Mouse (Mus musculus) heart, postnatal 0 days (tissue): ENCODE data around the gene F2r. TPM values are rescaled to one million over a fixed set of nuclear protein-coding genes. Genes with fewer than 3 reads are reported as not detected.
A peak's percentile ranks its signal among the peaks of the same experiment; 100 is the strongest.

ENCODE experiments used
- ATAC-seq: fragments of 200-750 bp; cut with Nextera tagmentation; 2 replicates; pipeline ENCODE4 v1.8.0; 2017; ENCODE audit warnings: low read depth, moderate number of reproducible peaks, moderate library complexity; ENCODE audit not compliant: insufficient read depth
- DNase-seq: peaks from one replicate; pipeline ENCODE4 v3.0.0-alpha.2; 2016; ENCODE audit warnings: low spot score
- H3K27ac ChIP-seq: fragments of 300-500 bp; sonication (generic); 2 replicates; pipeline ENCODE4 v1.5.1; 2014; ENCODE audit warnings: low read depth, mild to moderate bottlenecking
- H3K27me3 ChIP-seq: fragments of 300-500 bp; sonication (generic); 2 replicates; pipeline ENCODE4 v1.6.1; 2014; ENCODE audit warnings: low read length, mixed read lengths; ENCODE audit not compliant: control insufficient read depth, insufficient read depth
- H3K36me3 ChIP-seq: fragments of 300-500 bp; sonication (generic); replicated peaks from 2 replicates; pipeline ENCODE4 v1.6.1; 2014; ENCODE audit warnings: low read length, mixed read lengths; ENCODE audit not compliant: control insufficient read depth, insufficient read depth
- H3K4me1 ChIP-seq: fragments of 300-500 bp; sonication (generic); 2 replicates; pipeline ENCODE4 v1.6.1; 2014; ENCODE audit warnings: antibody characterized with exemption; ENCODE audit not compliant: control insufficient read depth, insufficient read depth
- H3K4me2 ChIP-seq: fragments of 300-500 bp; sonication (generic); 2 replicates; pipeline ENCODE4 v1.6.1; 2014; ENCODE audit warnings: low read depth, mild to moderate bottlenecking, low read length, moderate library complexity
- H3K4me3 ChIP-seq: fragments of 300-500 bp; sonication (generic); 2 replicates; pipeline ENCODE4 v1.5.1; 2014; ENCODE audit warnings: low read depth, low read length
- H3K9ac ChIP-seq: fragments of 300-500 bp; sonication (generic); replicated peaks from 2 replicates; pipeline ENCODE4 v1.6.1; 2014; ENCODE audit warnings: low read depth, low read length, mixed read lengths
- H3K9me3 ChIP-seq: fragments of 300-500 bp; sonication (generic); replicated peaks from 2 replicates; pipeline ENCODE4 v1.6.1; 2016; ENCODE audit warnings: low read length; ENCODE audit not compliant: control insufficient read depth
- CTCF ChIP-seq: IDR thresholded peaks from 2 replicates; pipeline ENCODE4 v1.5.1; 2016; ENCODE audit warnings: antibody characterized with exemption, control low read depth, low read depth
- EP300 ChIP-seq: IDR thresholded peaks from 2 replicates; pipeline ENCODE4 v1.6.1; 2016; ENCODE audit warnings: antibody characterized with exemption, low read depth
- WGBS: fragments of 180-500 bp; shearing (Covaris S2); extraction: QIAGEN DNeasy Blood & Tissue Kit; methylation state at CpG from one replicate; pipeline ENCODE4 v1.1.7; 2014; 5-methylcytosine and 5-hydroxymethylcytosine counted together
- polyA plus RNA-seq: library from polyadenylated mRNA; unstranded; fragments of >200 nt; fragmentation: Nextera tagmentation; extraction: Ambion mirVana; gene quantifications from 2 replicates; pipeline ENCODE4 v1.2.1, GENCODE M21; 2015
- total RNA-seq: library from RNA; depleted of rRNA; stranded (reverse); fragments of >200 nt; gene quantifications from 2 replicates; pipeline ENCODE4 v1.2.3, GENCODE M21; 2014; ENCODE audit warnings: low replicate concordance

The F2r gene
- total and polyA plus RNA-seq, 2 experiments from 2014 or later: 63.9 to 105 TPM

- Histone ChIP-seq H3K36me3 (no peaks in the 10 kb centered on the region), H3K27me3 (no peaks in the 10 kb centered on the region), H3K4me3 (no peak overlapping the region), H3K9me3 (no peaks in the 10 kb centered on the region), H3K4me1 (no peaks in the 10 kb centered on the region), H3K27ac (no peak overlapping the region), H3K4me2 (no peak overlapping the region), H3K9ac (no peak overlapping the region)
- WGBS: 50% methylated on average over 5 of the region's 5 CpGs
- ATAC-seq (no peak), DNase-seq (no peak)
- TF ChIP-seq CTCF (no peak), EP300 (no peak)
Measured at GRCm38 (mm10) chr13:95595921-95596320, 22.4 kb downstream of the F2r start.

GRCm38 (mm10) chr13:95595411-95595810 is 22.9 kb downstream of the F2r start:
- no peaks in the 10 kb centered on the region for H3K4me1 ChIP-seq
- H3K27ac ChIP-seq: no peak overlapping the region
- no peak overlapping the region for H3K9ac ChIP-seq
- H3K9me3 ChIP-seq: no peaks in the 10 kb centered on the region
- ATAC-seq: no peak; the same call in 1 of the 2 replicates
- no peak overlapping the region for H3K4me2 ChIP-seq
- no peaks in the 10 kb centered on the region for H3K27me3 ChIP-seq
- TF ChIP-seq CTCF: no peak
- no peak for TF ChIP-seq EP300
- 60% methylated on average over 7 of the region's 7 CpGs for WGBS
- no peak overlapping the region for H3K4me3 ChIP-seq
- H3K36me3 ChIP-seq: no peaks in the 10 kb centered on the region
- peak; percentile 43 for DNase-seq

GRCm38 (mm10) chr13:95592860-95593259 is 25.4 kb downstream of the F2r start:
- H3K36me3 ChIP-seq: no peaks in the 10 kb centered on the region
- H3K4me3 ChIP-seq: no peak overlapping the region
- WGBS: 47% methylated on average over 10 of the region's 10 CpGs
- peaks cover 4% of the 10 kb centered on the region; the same call in 1 of the 2 replicates for H3K4me1 ChIP-seq
- no peak overlapping the region for H3K9ac ChIP-seq
- H3K27me3 ChIP-seq: no peaks in the 10 kb centered on the region
- TF ChIP-seq EP300 (no peak), CTCF (no peak)
- ATAC-seq (no peak), DNase-seq (no peak)
- no peaks in the 10 kb centered on the region for H3K9me3 ChIP-seq
- no peak overlapping the region for H3K27ac ChIP-seq
- no peak overlapping the region for H3K4me2 ChIP-seq

GRCm38 (mm10) chr13:95591606-95592005 is 26.7 kb downstream of the F2r start:
- no peak overlapping the region for H3K4me3 ChIP-seq
- no peak overlapping the region for H3K4me2 ChIP-seq
- H3K4me1 ChIP-seq: peaks cover 4% of the 10 kb centered on the region; the same call in 1 of the 2 replicates
- WGBS: 86% methylated on average over 3 of the region's 3 CpGs
- no peaks in the 10 kb centered on the region for H3K27me3 ChIP-seq
- H3K9me3 ChIP-seq: no peaks in the 10 kb centered on the region
- ATAC-seq (no peak), DNase-seq (no peak)
- no peak overlapping the region for H3K27ac ChIP-seq
- no peak for TF ChIP-seq CTCF
- TF ChIP-seq EP300: no peak
- no peak overlapping the region for H3K9ac ChIP-seq
- no peaks in the 10 kb centered on the region for H3K36me3 ChIP-seq

- H3K36me3 ChIP-seq: no peaks in the 10 kb centered on the region
- DNase-seq: no peak
- no peak overlapping the region for H3K4me3 ChIP-seq
- H3K27ac ChIP-seq: no peak overlapping the region
- no peak overlapping the region for H3K4me2 ChIP-seq
- WGBS: 92% methylated on average over 4 of the region's 4 CpGs
- no peaks in the 10 kb centered on the region for H3K27me3 ChIP-seq
- ATAC-seq: no peak
- no peak for TF ChIP-seq CTCF
- TF ChIP-seq EP300: no peak
- H3K9me3 ChIP-seq: no peaks in the 10 kb centered on the region
- peaks cover 4% of the 10 kb centered on the region; the same call in 1 of the 2 replicates for H3K4me1 ChIP-seq
- no peak overlapping the region for H3K9ac ChIP-seq
Measured at GRCm38 (mm10) chr13:95587628-95588027, 30.7 kb downstream of the F2r start.

- H3K4me3 ChIP-seq: no peak overlapping the region
- 80% methylated on average over 5 of the region's 5 CpGs for WGBS
- H3K27ac ChIP-seq: no peak overlapping the region
- no peak for TF ChIP-seq CTCF
- TF ChIP-seq EP300: no peak
- no peak overlapping the region for H3K4me2 ChIP-seq
- DNase-seq: no peak
- H3K4me1 ChIP-seq: peaks cover under 1% of the 10 kb centered on the region; the same call in 1 of the 2 replicates
- H3K9me3 ChIP-seq: no peaks in the 10 kb centered on the region
- ATAC-seq: no peak
- no peaks in the 10 kb centered on the region for H3K36me3 ChIP-seq
- H3K27me3 ChIP-seq: no peaks in the 10 kb centered on the region
- no peak overlapping the region for H3K9ac ChIP-seq
Measured at GRCm38 (mm10) chr13:95584898-95585297, 33.4 kb downstream of the F2r start.
